Mouse (Mus musculus): ENCODE data around the gene Pla2r1. TPM values are rescaled to one million over a fixed set of nuclear protein-coding genes. Genes with fewer than 3 reads are reported as not detected.
A peak's percentile ranks its signal among the peaks of the same experiment; 100 is the strongest.

Pla2r1 gene
- under 1 TPM; 0.41 to 0.62 (median 0.51) TPM for total RNA-seq (2022)

- peak; percentile 33 to 36 for DNase-seq (ENCODE audit: low spot score in 2 of 2)
Observed at GRCm38 (mm10) chr2:60552902-60553682, at the start of gene Pla2r1. Gene Pla2r1 (minus strand): TSS chr2:60553308.

DNA sequence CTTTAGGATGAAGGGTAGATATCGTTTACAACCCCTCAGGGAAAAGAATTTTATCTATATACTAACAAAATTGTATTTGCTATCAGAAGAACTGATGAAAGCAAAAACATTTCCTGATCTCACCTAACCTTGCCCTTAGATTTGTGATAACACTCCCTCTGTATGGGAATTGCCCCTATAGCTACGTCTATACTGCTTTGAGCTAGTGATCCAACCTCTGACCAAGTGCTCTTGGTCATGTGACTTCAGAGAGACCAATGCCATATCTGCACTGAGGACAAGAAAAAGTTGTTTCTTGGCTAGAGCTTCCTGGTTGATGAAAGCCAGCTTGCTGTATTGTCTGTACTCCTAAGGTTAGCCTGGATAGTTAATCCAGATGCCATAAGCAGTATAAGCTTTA, 48.2 kb upstream of the Pla2r1 start:
- DNase-seq (ENCODE audit: low spot score in 2 of 2): no peak

- DNase-seq (ENCODE audit: low spot score in 2 of 2): no peak
Observed at GRCm38 (mm10) chr2:60600863-60601262, 47.8 kb upstream of the Pla2r1 start.

GRCm38 (mm10) chr2:60583416-60583815, 30.3 kb upstream of the Pla2r1 start:
- DNase-seq (ENCODE audit: low spot score in 2 of 2): no peak

GRCm38 (mm10) chr2:60554561-60554960, 1.5 kb upstream of the Pla2r1 start:
- DNase-seq (ENCODE audit: low spot score in 2 of 2): no peak

GRCm38 (mm10) chr2:60552177-60552901, 769 bp downstream of the Pla2r1 start:
- DNase-seq (ENCODE audit: low spot score in 2 of 2): no peak

GRCm38 (mm10) chr2:60551673-60552072, 1.4 kb downstream of the Pla2r1 start:
- no peak for DNase-seq (ENCODE audit: low spot score in 2 of 2)

DNA sequence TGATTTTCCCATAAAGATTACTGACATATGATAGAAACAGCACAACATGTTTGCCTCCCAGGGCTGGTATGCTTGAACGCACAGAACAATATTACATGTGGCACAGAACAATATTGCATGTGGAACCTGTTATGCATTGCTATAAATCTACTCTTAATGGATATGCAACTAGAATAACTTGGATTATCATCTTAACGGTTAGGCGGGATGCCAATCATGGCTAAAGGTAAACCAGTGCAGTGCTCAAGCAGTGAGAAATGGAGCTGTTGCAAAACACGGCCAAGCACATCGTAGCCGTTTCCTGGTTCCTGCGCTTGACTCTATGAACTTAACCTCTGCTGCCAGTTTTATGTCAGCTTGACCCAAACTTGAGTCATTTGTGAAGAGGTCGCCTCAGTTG, 2.6 kb downstream of the Pla2r1 start:
- DNase-seq (ENCODE audit: low spot score in 2 of 2): no peak

GRCm38 (mm10) chr2:60549851-60550250, 3.3 kb downstream of the Pla2r1 start:
- no peak for DNase-seq (ENCODE audit: low spot score in 2 of 2)

GRCm38 (mm10) chr2:60546082-60546481, 7.0 kb downstream of the Pla2r1 start:
- no peak for DNase-seq (ENCODE audit: low spot score in 2 of 2)

GRCm38 (mm10) chr2:60544006-60544405, 9.1 kb downstream of the Pla2r1 start:
- no peak for DNase-seq (ENCODE audit: low spot score in 2 of 2)

DNA sequence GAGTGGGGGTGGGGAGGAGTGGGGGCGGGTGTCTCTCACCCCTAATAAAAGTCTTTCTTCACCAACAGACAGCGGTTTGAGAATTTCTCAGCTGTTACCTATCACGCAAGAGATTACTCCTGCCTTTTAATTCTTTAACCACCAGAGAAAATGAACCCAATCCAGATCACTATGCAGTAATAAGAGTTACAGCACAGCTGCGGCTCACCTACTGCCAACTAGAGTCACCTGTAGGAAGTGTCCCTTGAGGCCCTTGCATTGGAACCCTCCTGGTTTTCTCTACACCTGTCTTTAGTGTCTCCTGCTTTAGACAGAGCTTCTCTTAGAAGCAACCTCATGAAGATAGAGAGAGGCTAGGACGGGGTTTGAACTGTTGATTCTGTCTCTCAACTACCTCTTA, 11.4 kb downstream of the Pla2r1 start:
- DNase-seq (ENCODE audit: low spot score in 2 of 2): no peak

GRCm38 (mm10) chr2:60540346-60540745, 12.8 kb downstream of the Pla2r1 start:
- no peak for DNase-seq (ENCODE audit: low spot score in 2 of 2)

- DNase-seq (ENCODE audit: low spot score in 2 of 2): no peak
Observed at GRCm38 (mm10) chr2:60538710-60539109, 14.4 kb downstream of the Pla2r1 start.

DNA sequence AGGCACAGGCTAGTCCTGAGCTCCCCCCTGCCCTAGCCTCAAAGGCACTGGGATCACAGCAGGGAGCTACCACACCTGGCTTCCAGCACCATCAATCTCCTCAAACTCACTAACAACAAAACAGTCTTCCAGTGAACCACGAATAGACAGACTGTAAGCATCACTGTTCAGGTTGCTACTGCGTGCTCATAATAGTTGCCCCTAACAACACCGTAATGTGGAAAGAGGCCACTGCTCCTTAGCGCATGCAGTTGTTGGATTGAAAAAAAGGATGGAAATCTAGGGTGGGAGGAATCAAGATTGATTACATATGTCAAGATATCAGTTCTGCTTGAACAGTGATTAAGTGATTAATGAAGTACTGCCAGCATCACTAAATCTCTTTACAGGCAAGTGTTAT, 14.8 kb downstream of the Pla2r1 start:
- no peak for DNase-seq (ENCODE audit: low spot score in 2 of 2)

DNA sequence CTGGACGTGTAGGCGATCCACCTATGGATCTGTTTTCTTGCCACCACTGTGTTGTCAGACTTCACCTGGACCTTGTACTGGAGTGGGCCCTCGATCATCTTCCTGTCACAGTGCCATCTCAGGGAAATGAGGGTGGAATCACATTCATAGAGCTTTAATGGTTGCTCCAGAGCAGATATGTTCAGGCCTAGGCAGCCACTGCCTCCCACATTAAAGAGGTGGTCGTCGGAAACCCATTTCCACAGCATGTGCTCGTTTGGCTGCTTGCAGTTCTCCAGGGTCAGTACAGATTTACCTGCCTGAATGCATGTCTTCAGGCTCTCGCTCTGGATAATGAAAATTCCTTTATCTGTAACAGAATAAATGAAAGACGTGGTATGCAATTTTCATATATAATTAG, 18.4 kb downstream of the Pla2r1 start:
- no peak for DNase-seq (ENCODE audit: low spot score in 2 of 2)

GRCm38 (mm10) chr2:60533026-60533425, 20.1 kb downstream of the Pla2r1 start:
- no peak for DNase-seq (ENCODE audit: low spot score in 2 of 2)

DNA sequence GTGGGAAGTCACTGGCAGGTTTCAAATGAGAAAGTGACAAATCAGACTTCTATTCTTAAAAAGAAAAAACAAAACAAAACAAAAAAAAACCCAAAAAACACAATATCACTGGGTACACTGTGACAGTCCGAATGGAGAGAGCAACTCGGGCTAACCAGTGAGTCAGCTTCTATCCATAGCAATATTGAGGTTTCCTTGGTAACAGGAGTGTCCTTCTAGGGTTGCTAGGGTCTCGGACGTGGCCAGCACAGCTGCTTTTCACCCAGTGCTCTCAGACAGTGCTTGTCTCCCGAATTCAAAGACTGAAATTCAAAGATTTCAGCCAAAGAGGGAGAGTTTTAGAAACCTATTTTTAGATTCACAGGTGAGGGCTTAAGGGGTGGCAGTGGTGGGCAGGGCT, 20.6 kb downstream of the Pla2r1 start:
- DNase-seq (ENCODE audit: low spot score in 2 of 2): no peak

DNA sequence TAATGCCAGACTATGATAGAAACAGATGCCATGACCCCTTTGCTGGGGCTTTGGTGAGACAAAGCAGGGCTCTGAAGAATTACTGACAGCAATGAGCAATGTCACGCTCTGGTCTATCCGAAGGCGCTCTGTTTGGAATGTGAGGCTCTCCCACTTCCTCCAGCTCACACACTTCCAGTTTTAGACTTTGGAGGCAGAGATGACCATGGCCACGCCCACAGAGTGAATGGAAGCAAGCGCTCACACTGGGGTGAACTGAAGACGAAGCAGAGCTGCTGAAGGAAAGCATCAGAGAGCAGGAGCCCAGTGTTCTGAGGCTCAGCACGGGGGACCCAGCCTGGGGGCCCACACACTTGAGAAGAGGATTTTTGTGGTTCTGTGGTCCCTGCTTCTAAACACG, 37.3 kb downstream of the Pla2r1 start:
- no peak for DNase-seq (ENCODE audit: low spot score in 2 of 2)

- no peak for DNase-seq (ENCODE audit: low spot score in 2 of 2)
Observed at GRCm38 (mm10) chr2:60514863-60515262, 38.2 kb downstream of the Pla2r1 start.

DNA sequence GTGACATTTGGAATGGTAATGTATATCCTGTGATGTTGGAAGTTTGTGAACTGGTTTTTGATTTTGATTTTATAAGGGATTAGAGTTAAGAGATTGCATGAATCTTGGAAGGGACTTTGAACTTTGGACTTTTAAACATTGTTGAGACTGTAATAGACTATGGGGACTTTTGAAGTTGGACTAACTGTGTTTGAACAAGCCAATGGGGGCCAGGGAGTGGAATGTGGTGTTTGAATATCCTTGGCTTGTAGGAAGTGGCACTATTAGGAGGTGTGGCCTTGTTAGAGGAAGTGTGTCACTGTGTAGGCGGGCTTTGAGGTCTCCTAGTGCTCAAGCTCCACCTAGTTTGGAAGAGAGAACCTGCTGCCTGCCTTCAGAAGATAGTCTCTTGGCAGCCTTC, 42.4 kb downstream of the Pla2r1 start:
- no peak for DNase-seq (ENCODE audit: low spot score in 2 of 2)

- no peak for DNase-seq (ENCODE audit: low spot score in 2 of 2)
Observed at GRCm38 (mm10) chr2:60505145-60505544, 48.0 kb downstream of the Pla2r1 start.

DNA sequence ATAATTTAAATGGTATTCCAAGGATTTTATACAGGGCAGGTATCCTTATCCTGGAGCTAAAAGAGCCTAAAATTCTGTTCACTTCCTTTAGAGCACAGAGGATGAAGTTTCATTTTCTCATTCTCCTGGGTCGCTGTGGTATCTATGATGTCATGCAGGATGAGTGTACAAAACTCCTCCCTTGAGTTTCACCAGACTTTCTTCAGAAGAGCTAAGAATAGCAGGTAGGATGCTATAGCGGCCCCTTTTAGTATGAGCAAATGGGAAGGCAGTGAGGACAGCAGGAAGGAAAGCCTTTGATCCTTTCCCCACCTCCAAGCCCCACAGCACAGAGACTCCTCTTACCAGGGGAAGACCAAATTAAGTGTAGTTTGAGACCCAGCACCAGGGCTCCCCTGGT, 48.4 kb downstream of the Pla2r1 start:
- no peak for DNase-seq (ENCODE audit: low spot score in 2 of 2)
